Mouse (Mus musculus) left cerebral cortex, postnatal 14 days (tissue): ENCODE data around the gene Stx11. TPM values are rescaled to one million over a fixed set of nuclear protein-coding genes. Genes with fewer than 3 reads are reported as not detected.
"Not testable (repeated sequence)": the region's sequence is repeated elsewhere in the genome, so short reads cannot be mapped to it uniquely, and the experiment has no call there.

Experiments
- DNase-seq, 2 experiments: peaks; one replicate each; pipeline ENCODE4 v3.0.0; 2021 to 2022; ENCODE audit warnings: low spot score in 2 of 2, mixed read lengths in 1 of 2
- intact Hi-C: fragments of 180-260 bp; cut with DNase I; formaldehyde crosslinking; loops from one replicate; pipeline ENCODE4 v1.15.1; 2025
- total RNA-seq, 2 experiments: library from RNA; stranded (reverse); gene quantifications; 2 replicates each; pipeline ENCODE4 v1.2.3; 2021

Stx11 gene
- total RNA-seq, 2 experiments from 2014 or later, result 0.21 to 0.35 TPM

- no peak for DNase-seq
- intact Hi-C loops, result no loop called here
Observed at GRCm38 (mm10) chr10:12963362-12964147, 543 bp downstream of the Stx11 start.

- DNase-seq, result no peak
- intact Hi-C loops, result no loop called here
Observed at GRCm38 (mm10) chr10:12962238-12962637, 1.9 kb downstream of the Stx11 start.

GRCm38 (mm10) chr10:12961546-12961945 lies 2.6 kb downstream of the Stx11 start:
- intact Hi-C loops, result no loop called here
- DNase-seq, result no peak

GRCm38 (mm10) chr10:12957271-12957670 lies 6.8 kb downstream of the Stx11 start:
- intact Hi-C loops, result no loop called here
- no peak for DNase-seq

- DNase-seq, result no peak
- intact Hi-C loops, result no loop called here
Observed at GRCm38 (mm10) chr10:12955831-12956230, 8.3 kb downstream of the Stx11 start.

- DNase-seq, intact Hi-C loops: not testable (repeated sequence)
Observed at GRCm38 (mm10) chr10:12951358-12951757, 12.7 kb downstream of the Stx11 start.

- intact Hi-C loops, result no loop called here
Observed at GRCm38 (mm10) chr10:12949299-12949698, 14.8 kb downstream of the Stx11 start.

GRCm38 (mm10) chr10:12947606-12948005 lies 16.5 kb downstream of the Stx11 start:
- DNase-seq, result no peak
- intact Hi-C loops, result no loop called here

More at GRCm38 (mm10) chr10:12949299-12949698, 14.8 kb downstream of the Stx11 start:
- DNase-seq, result no peak

- intact Hi-C loops, result no loop called here
- peak; percentile 35 to 49 for DNase-seq
Observed at GRCm38 (mm10) chr10:12941018-12941761, 22.9 kb downstream of the Stx11 start.

- intact Hi-C loops, result no loop called here
- no peak for DNase-seq
Observed at GRCm38 (mm10) chr10:12938763-12939162, 25.3 kb downstream of the Stx11 start.

- intact Hi-C loops, result no loop called here
- no peak for DNase-seq
Observed at GRCm38 (mm10) chr10:12936079-12936478, 28.0 kb downstream of the Stx11 start.

GRCm38 (mm10) chr10:12935575-12935974 lies 28.5 kb downstream of the Stx11 start:
- intact Hi-C loops, result no loop called here
- DNase-seq, result no peak

- DNase-seq, result no peak
- intact Hi-C loops, result no loop called here
Observed at GRCm38 (mm10) chr10:12931492-12932400, 32.4 kb downstream of the Stx11 start.

- DNase-seq, result no peak
- intact Hi-C loops, result no loop called here
Observed at GRCm38 (mm10) chr10:12930351-12930905, 33.7 kb downstream of the Stx11 start.

- intact Hi-C loops, result no loop called here
- DNase-seq, result no peak
Observed at GRCm38 (mm10) chr10:12929857-12930174, 34.3 kb downstream of the Stx11 start.

- DNase-seq, result no peak
- intact Hi-C loops, result no loop called here
Observed at GRCm38 (mm10) chr10:12929149-12929856, 34.8 kb downstream of the Stx11 start.

GRCm38 (mm10) chr10:12928193-12928592 lies 35.9 kb downstream of the Stx11 start:
- DNase-seq, result no peak
- intact Hi-C loops, result no loop called here

- peak; percentile 96 to 99 for DNase-seq
- intact Hi-C loops, result loop anchor here (5.0 kb wide), 1 partner anchor 75 kb away; no protein-coding TSS in a partner anchor
Observed at GRCm38 (mm10) chr10:12922574-12923353, 41.3 kb downstream of the Stx11 start.
